Mouse (Mus musculus) stomach, embryonic 14.5 days (tissue): Measurements from ENCODE around the gene Adgra3. TPM values are rescaled to one million over a fixed set of nuclear protein-coding genes. Genes with fewer than 3 reads are reported as not detected.

Experiments used
- ATAC-seq: fragments of 200-750 bp; cut with Nextera tagmentation; 2 replicates; pipeline ENCODE4 v1.8.0; 2017; ENCODE audit warnings: low read depth, moderate TSS enrichment; ENCODE audit not compliant: insufficient number of reproducible peaks, insufficient read depth, low FRiP score
- H3K27ac ChIP-seq: fragments of 300-500 bp; sonication (generic); 2 replicates; pipeline ENCODE4 v1.5.1; 2014; ENCODE audit warnings: mild to moderate bottlenecking, low read length, moderate library complexity, mixed read lengths
- H3K27me3 ChIP-seq: fragments of 300-500 bp; sonication (generic); 2 replicates; pipeline ENCODE4 v1.6.1; 2014; ENCODE audit warnings: low read length, control low read depth, mixed read lengths; ENCODE audit not compliant: control insufficient read depth, insufficient read depth
- H3K36me3 ChIP-seq: fragments of 300-500 bp; sonication (generic); 2 replicates; pipeline ENCODE4 v1.6.1; 2014; ENCODE audit warnings: mild to moderate bottlenecking, control low read depth, low read length, moderate library complexity, mixed read lengths; ENCODE audit not compliant: control insufficient read depth, insufficient read depth
- H3K4me1 ChIP-seq: fragments of 300-500 bp; sonication (generic); 2 replicates; pipeline ENCODE4 v1.6.1; 2014; ENCODE audit warnings: low read length, control low read depth, mixed read lengths; ENCODE audit not compliant: control insufficient read depth, insufficient read depth
- H3K4me2 ChIP-seq: fragments of 300-500 bp; sonication (generic); replicated peaks from 2 replicates; pipeline ENCODE4 v1.6.1; 2014; ENCODE audit warnings: low read depth, low read length, control low read depth
- H3K4me3 ChIP-seq: fragments of 300-500 bp; sonication (generic); 2 replicates; pipeline ENCODE4 v1.5.1; 2014; ENCODE audit warnings: low read depth, low read length, control low read depth
- H3K9ac ChIP-seq: fragments of 300-500 bp; sonication (generic); replicated peaks from 2 replicates; pipeline ENCODE4 v1.6.1; 2014; ENCODE audit warnings: low read depth, mild to moderate bottlenecking, control low read depth, low read length, moderate library complexity, mixed read lengths
- H3K9me3 ChIP-seq: fragments of 300-500 bp; sonication (generic); 2 replicates; pipeline ENCODE4 v1.6.1; 2016; ENCODE audit warnings: low read depth, low read length, control low read depth; ENCODE audit not compliant: control insufficient read depth
- WGBS: fragments of 180-500 bp; shearing (Covaris S2); extraction: QIAGEN DNeasy Blood & Tissue Kit; methylation state at CpG from one replicate; pipeline ENCODE4 v1.1.7; 2014; 5-methylcytosine and 5-hydroxymethylcytosine counted together
- polyA plus RNA-seq: library from polyadenylated mRNA; unstranded; fragments of >200 nt; fragmentation: Nextera tagmentation; extraction: Ambion mirVana; gene quantifications from 2 replicates; pipeline ENCODE4 v1.2.1, GENCODE M21; 2014

The Adgra3 gene
- 29.7 and 35.0 TPM in 2 replicates for polyA plus RNA-seq

DNA sequence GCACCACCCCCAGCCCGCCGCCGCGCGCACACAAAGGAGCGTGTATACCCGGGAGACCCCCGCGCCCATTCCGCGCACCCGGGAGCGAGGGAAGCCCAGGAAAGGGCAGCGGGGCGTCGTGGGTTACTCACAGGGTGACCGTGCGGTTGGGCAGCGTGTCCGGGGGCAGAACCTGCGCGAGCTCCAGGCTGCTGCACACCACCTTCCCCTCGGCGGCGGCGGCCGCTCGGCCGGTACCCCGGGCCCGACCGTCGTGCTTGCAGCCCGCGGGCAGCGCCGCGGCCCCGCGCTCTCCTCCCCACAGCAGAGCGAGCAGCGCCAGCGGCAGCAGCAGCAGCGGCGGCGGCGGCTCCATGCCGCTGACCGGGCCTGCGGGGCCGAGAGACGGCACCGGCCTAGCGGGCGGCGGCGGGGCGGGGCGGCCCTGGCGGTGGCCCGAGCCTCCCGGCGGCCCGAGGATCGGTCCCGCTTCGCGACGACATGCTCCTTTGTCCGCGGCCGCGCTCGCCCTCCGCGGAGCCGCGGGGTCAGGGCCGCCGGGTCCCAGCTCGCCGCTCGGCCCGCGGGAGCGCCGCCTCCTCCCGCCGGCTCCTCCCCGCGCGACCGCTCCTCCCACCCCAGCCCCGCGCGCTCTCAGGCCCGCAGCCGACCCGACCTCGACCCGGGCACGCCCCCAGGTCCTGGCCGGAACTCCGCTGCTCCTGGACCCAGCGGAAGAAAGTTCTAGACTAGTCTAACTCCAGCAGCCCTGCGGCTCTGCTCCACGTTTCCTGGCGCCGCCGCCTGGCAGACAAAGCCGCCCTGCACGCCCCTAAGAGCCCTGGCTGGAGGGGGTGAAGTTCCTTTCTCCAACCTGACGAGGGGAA lies at the start of gene Adgra3:
Gene Adgra3, minus strand, starts transcription at position 586 of the 866 bp plus-strand sequence.
- Histone ChIP-seq H3K27me3 (no peaks in the 10 kb centered on the region), H3K4me1 (peaks cover 16% of the 10 kb centered on the region), H3K4me2 (peak within 1 kb of the TSS; percentile 67), H3K9me3 (no peaks in the 10 kb centered on the region), H3K27ac (peak within 1 kb of the TSS; percentile 88), H3K36me3 (no peaks in the 10 kb centered on the region), H3K4me3 (peak within 1 kb of the TSS; percentile 94), H3K9ac (peak within 1 kb of the TSS; percentile 98)
- peak; percentile 89 for ATAC-seq
- WGBS, result under 1% methylated on average over 74 of the region's 113 CpGs

GRCm38 (mm10) chr5:50083441-50083840 lies 24.6 kb upstream of the Adgra3 start:
- Histone ChIP-seq H3K4me3 (no peak overlapping the region), H3K27me3 (no peaks in the 10 kb centered on the region), H3K9me3 (no peaks in the 10 kb centered on the region), H3K4me1 (no peaks in the 10 kb centered on the region), H3K9ac (no peak overlapping the region), H3K4me2 (no peak overlapping the region), H3K36me3 (no peaks in the 10 kb centered on the region), H3K27ac (no peak overlapping the region)
- 82% methylated on average over 1 of the region's 1 CpGs for WGBS
- no peak for ATAC-seq

DNA sequence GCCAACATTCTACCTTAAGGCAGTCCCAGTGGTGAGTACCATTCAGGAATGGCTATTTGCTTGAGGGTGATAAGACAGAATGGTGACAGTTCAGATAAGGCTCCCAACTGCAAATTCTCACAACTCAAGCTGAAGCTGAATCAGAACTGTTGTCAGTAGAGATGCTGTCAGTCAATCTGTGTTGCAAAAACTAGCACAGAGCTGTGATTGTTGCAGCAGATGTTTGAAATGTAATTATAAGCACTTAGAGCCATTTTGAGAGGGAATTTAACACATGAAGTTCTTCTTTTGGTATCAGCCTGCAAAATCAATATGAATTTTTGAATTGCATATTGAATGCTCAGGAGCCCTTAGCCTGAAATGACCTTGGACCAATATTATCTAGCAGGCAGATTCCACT lies 15.4 kb upstream of the Adgra3 start:
- no peaks in the 10 kb centered on the region for H3K4me1 ChIP-seq
- no peaks in the 10 kb centered on the region for H3K9me3 ChIP-seq
- H3K27me3 ChIP-seq, result no peaks in the 10 kb centered on the region
- ATAC-seq, result no peak
- H3K4me2 ChIP-seq, result no peak overlapping the region
- no peak overlapping the region for H3K4me3 ChIP-seq
- no peak overlapping the region for H3K9ac ChIP-seq
- H3K27ac ChIP-seq, result no peak overlapping the region
- H3K36me3 ChIP-seq, result no peaks in the 10 kb centered on the region

DNA sequence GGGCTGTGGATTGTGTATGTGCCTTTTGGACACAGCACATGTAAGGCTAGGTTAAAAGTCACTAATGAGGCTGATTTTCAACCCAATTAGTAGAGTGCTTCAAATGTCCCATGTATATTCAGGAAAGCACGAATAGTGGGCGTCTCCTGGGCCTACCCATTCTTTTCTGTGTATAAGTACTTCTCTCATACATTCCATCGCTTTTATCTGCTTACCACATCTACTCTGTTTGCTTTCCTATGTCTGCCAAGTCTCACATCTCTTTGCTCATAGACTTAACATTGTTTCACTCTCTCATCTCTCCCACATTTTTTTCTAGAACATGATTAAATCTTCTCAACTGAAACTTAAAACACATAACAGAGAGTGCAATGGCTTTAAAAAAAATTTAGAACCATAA lies 5.4 kb upstream of the Adgra3 start:
- Histone ChIP-seq H3K4me1 (no peaks in the 10 kb centered on the region), H3K9ac (no peak overlapping the region), H3K9me3 (no peaks in the 10 kb centered on the region), H3K4me2 (no peak overlapping the region), H3K27me3 (no peaks in the 10 kb centered on the region), H3K4me3 (no peak overlapping the region), H3K27ac (no peak overlapping the region), H3K36me3 (no peaks in the 10 kb centered on the region)
- 84% methylated on average over 3 of the region's 3 CpGs for WGBS
- ATAC-seq, result no peak

- Histone ChIP-seq H3K9ac (no peak overlapping the region), H3K4me1 (peaks cover 14% of the 10 kb centered on the region), H3K4me3 (peak overlapping the region; percentile 94), H3K27me3 (no peaks in the 10 kb centered on the region), H3K4me2 (peak overlapping the region; percentile 67; the same call in 1 of the 2 replicates), H3K36me3 (no peaks in the 10 kb centered on the region), H3K27ac (no peak overlapping the region; the same call in 1 of the 2 replicates), H3K9me3 (no peaks in the 10 kb centered on the region)
- 71% methylated on average over 7 of the region's 7 CpGs for WGBS
- ATAC-seq, result peak; percentile 71
Observed at GRCm38 (mm10) chr5:50059586-50059985, 780 bp upstream of the Adgra3 start.

DNA sequence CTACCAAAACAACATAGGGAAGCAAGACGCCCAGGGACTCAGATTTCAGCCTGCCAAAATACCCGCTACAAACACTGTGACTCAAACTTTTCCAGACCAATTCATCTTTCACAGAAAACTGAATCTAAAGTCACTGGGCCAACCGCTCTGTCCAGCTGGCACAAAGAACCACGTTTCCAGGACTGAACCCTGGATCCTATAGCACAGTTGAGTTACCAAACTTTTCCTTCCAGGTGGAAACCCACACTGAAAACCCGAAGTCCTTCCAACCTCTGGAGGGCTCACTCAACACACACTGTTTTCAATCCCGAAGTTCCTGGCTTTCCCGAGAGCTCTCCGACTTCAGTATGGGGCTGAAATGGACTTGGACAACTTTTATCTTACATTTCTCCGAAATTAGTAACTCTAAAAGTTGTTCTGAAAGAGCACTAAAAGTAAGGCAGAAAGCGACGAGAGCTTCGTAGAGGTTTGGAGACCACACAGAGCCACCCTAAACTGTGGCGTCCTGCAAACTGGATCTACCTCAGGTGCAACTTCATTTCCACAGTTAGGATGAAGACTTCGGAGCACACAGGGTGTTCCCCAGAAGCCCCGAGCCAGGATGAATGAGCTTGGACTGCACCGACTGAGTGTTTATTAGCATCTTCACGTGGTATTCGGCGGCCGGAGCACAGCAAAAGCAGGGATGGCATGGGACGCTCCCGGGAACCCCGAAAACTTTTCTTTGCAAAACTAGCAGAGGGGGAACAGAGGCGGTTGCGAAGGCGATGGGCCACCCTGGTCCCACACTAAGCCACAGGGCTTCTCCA lies 990 bp downstream of the Adgra3 start:
- Histone ChIP-seq H3K27me3 (no peaks in the 10 kb centered on the region), H3K4me2 (peak overlapping the region; percentile 67), H3K9me3 (no peaks in the 10 kb centered on the region), H3K36me3 (no peaks in the 10 kb centered on the region), H3K4me1 (peaks cover 18% of the 10 kb centered on the region), H3K4me3 (peak overlapping the region; percentile 94), H3K27ac (peak overlapping the region; percentile 88; the same call in 1 of the 2 replicates), H3K9ac (peak overlapping the region; percentile 98)
- ATAC-seq, result peak; percentile 5; the same call in 1 of the 2 replicates
- WGBS, result under 1% methylated on average over 26 of the region's 26 CpGs

DNA sequence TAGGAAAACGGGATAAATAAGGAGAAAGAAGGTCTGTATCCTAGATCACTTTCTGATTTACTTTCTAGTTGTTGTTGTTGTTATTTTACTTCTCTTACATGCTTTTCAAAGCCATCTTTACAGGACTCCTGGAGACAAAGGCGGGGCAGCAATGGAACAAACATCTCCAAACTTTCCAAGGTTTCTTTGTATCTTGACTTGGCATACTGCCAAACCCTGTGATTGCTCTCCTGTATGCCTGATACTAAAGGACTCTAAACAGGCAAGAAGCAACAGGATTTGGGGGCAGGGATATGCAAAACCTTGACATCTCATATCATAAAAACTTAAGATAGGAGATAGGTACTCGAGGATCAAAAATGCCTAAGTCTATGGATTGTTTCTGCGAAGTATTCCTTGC lies 6.3 kb downstream of the Adgra3 start:
- H3K4me2 ChIP-seq, result no peak overlapping the region
- WGBS, result 72% methylated on average over 4 of the region's 4 CpGs
- no peaks in the 10 kb centered on the region for H3K9me3 ChIP-seq
- no peak overlapping the region for H3K9ac ChIP-seq
- H3K4me3 ChIP-seq, result no peak overlapping the region
- peaks cover 35% of the 10 kb centered on the region for H3K4me1 ChIP-seq
- ATAC-seq, result no peak
- no peak overlapping the region for H3K27ac ChIP-seq
- no peaks in the 10 kb centered on the region for H3K36me3 ChIP-seq
- H3K27me3 ChIP-seq, result no peaks in the 10 kb centered on the region

GRCm38 (mm10) chr5:50050668-50051425 lies 8.0 kb downstream of the Adgra3 start:
- H3K9me3 ChIP-seq, result no peaks in the 10 kb centered on the region
- no peak overlapping the region for H3K4me3 ChIP-seq
- no peaks in the 10 kb centered on the region for H3K36me3 ChIP-seq
- no peak overlapping the region for H3K27ac ChIP-seq
- peaks cover 25% of the 10 kb centered on the region; the same call in 1 of the 2 replicates for H3K4me1 ChIP-seq
- H3K9ac ChIP-seq, result no peak overlapping the region
- no peaks in the 10 kb centered on the region for H3K27me3 ChIP-seq
- no peak for ATAC-seq
- no peak overlapping the region for H3K4me2 ChIP-seq
- 76% methylated on average over 21 of the region's 21 CpGs for WGBS
